Mouse (Mus musculus): Measurements from ENCODE around the gene Hoxc4. TPM values are rescaled to one million over a fixed set of nuclear protein-coding genes. Genes with fewer than 3 reads are reported as not detected.

Gene Hoxc4
- polyA plus RNA-seq, 1 experiment from 2014 or later, result 0.11 TPM

GRCm38 (mm10) chr15:103084944-103085343 lies 66.2 kb downstream of the Hoxc4 start:
- H3K4me1 ChIP-seq (replicated peaks), result peaks cover 20% of the 10 kb centered on the region

GRCm38 (mm10) chr15:103085831-103086671 lies 67.3 kb downstream of the Hoxc4 start:
- peak overlapping the region; percentile 56 for H3K4me2 ChIP-seq (replicated peaks)
- H3K4me1 ChIP-seq (replicated peaks), result peaks cover 20% of the 10 kb centered on the region
- under 1% methylated on average over 61 of the region's 61 CpGs for WGBS
- H3K27me3 ChIP-seq, result peaks cover 100% of the 10 kb centered on the region
- no peaks in the 10 kb centered on the region for H3K36me3 ChIP-seq
- no peaks in the 10 kb centered on the region for H3K9me3 ChIP-seq
- H3K27ac ChIP-seq, result no peak overlapping the region
- H3K9ac ChIP-seq (replicated peaks), result peak overlapping the region; percentile 51
- ATAC-seq, result peak; percentile 67
- peak overlapping the region; percentile 32 for H3K4me3 ChIP-seq (replicated peaks)

More at GRCm38 (mm10) chr15:103084944-103085343, 66.2 kb downstream of the Hoxc4 start:
- ATAC-seq, result no peak
- WGBS, result 58% methylated on average over 1 of the region's 1 CpGs
- Histone ChIP-seq H3K9me3 (no peaks in the 10 kb centered on the region), H3K36me3 (no peaks in the 10 kb centered on the region), H3K27me3 (peaks cover 100% of the 10 kb centered on the region), H3K4me2 (replicated peaks) (no peak overlapping the region), H3K27ac (no peak overlapping the region), H3K9ac (replicated peaks) (no peak overlapping the region), H3K4me3 (replicated peaks) (no peak overlapping the region)

MicroRNAs within 50 kb of the gene (microRNA counts, 519-probe panel; counts per million panel counts)
- microRNA mmu-miR-615-3p, result 110 counts per million, percentile 56 among the panel's probes with 10 or more counts
- microRNA mmu-miR-615-5p, result 110 counts per million, percentile 56 among the panel's probes with 10 or more counts

Small RNA genes within 50 kb of the gene (microRNA-seq; reads per million reads assigned to microRNA genes)
- gene Mir196a-2 (1.2 reads per million), gene Mir615 (18.4 reads per million, percentile 35 among the genes with 10 or more reads in this experiment)

Other genes with a start within 250 kb of the Hoxc4 start
- gene Hoxc13, start 97.8 kb upstream of the Hoxc4 start, polyA plus RNA-seq (2015; fragmentation: Nextera tagmentation; extraction: Ambion mirVana), result not detected in 2 replicates
- gene Hoxc12, start 82.2 kb upstream of the Hoxc4 start, polyA plus RNA-seq (2015; fragmentation: Nextera tagmentation; extraction: Ambion mirVana), result not detected in 2 replicates
- gene Hoxc11, start 64.5 kb upstream of the Hoxc4 start, polyA plus RNA-seq (2015; fragmentation: Nextera tagmentation; extraction: Ambion mirVana), result not detected in 2 replicates
- gene Hoxc10, start 52.1 kb upstream of the Hoxc4 start, polyA plus RNA-seq (2015; fragmentation: Nextera tagmentation; extraction: Ambion mirVana), result not detected in 2 replicates
- 0.09 TPM in 1 of 2 replicates, not detected in the other for gene Hoxc5, start 51.5 kb upstream of the Hoxc4 start, polyA plus RNA-seq (2015; fragmentation: Nextera tagmentation; extraction: Ambion mirVana)
- gene Hoxc9, start 42.5 kb upstream of the Hoxc4 start, polyA plus RNA-seq (2015; fragmentation: Nextera tagmentation; extraction: Ambion mirVana), result not detected in 2 replicates
- gene Hoxc8, start 28.3 kb upstream of the Hoxc4 start, polyA plus RNA-seq (2015; fragmentation: Nextera tagmentation; extraction: Ambion mirVana), result not detected in 2 replicates
- gene Hoxc6, start 20.7 kb upstream of the Hoxc4 start, polyA plus RNA-seq (2015; fragmentation: Nextera tagmentation; extraction: Ambion mirVana), result not detected in 2 replicates
- 26.8 and 27.7 TPM in 2 replicates for gene Smug1, start 148.2 kb downstream of the Hoxc4 start, polyA plus RNA-seq (2015; fragmentation: Nextera tagmentation; extraction: Ambion mirVana)
- gene Cbx5, start 220.9 kb downstream of the Hoxc4 start, polyA plus RNA-seq (2015; fragmentation: Nextera tagmentation; extraction: Ambion mirVana), result 146 and 164 TPM in 2 replicates
- gene Hnrnpa1, start 221.5 kb downstream of the Hoxc4 start, polyA plus RNA-seq (2015; fragmentation: Nextera tagmentation; extraction: Ambion mirVana), result 1,022 and 1,113 TPM in 2 replicates
- gene Nfe2, start 239.5 kb downstream of the Hoxc4 start, polyA plus RNA-seq (2015; fragmentation: Nextera tagmentation; extraction: Ambion mirVana), result 0.75 and 0.82 TPM in 2 replicates